Mouse (Mus musculus) mouse trophoblast stem cell (cell line): Measurements from ENCODE around the gene Cfap97.

ENCODE experiments used
- in situ Hi-C, 2 experiments: fragments of 300-500 bp; cut with MseI, MboI; formaldehyde crosslinking; loops; 2 replicates in 1 of 2; 3 replicates in 1 of 2; pipeline ENCODE4 v1.15.1; 2025

The Cfap97 gene

DNA sequence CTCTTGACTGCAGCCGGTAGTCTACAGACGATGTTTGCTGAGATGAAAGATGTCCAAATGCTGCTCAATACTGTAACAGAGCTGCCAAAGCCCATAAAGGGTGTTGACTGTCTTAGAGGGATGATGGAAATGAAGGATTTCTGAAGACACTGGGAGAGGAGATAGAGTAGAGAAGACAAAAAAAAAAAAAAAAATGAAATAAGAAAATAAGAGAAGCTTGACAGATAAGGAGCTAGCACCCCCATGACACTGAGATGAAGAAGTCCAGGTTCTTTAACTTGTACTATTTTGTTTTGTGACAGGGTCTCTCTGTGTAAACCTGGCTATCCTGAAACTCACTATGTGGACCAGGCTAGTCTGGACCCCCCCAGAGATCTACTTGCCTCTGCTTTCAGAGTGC lies 1.5 kb downstream of the Cfap97 start:
- in situ Hi-C loops = no loop called here

DNA sequence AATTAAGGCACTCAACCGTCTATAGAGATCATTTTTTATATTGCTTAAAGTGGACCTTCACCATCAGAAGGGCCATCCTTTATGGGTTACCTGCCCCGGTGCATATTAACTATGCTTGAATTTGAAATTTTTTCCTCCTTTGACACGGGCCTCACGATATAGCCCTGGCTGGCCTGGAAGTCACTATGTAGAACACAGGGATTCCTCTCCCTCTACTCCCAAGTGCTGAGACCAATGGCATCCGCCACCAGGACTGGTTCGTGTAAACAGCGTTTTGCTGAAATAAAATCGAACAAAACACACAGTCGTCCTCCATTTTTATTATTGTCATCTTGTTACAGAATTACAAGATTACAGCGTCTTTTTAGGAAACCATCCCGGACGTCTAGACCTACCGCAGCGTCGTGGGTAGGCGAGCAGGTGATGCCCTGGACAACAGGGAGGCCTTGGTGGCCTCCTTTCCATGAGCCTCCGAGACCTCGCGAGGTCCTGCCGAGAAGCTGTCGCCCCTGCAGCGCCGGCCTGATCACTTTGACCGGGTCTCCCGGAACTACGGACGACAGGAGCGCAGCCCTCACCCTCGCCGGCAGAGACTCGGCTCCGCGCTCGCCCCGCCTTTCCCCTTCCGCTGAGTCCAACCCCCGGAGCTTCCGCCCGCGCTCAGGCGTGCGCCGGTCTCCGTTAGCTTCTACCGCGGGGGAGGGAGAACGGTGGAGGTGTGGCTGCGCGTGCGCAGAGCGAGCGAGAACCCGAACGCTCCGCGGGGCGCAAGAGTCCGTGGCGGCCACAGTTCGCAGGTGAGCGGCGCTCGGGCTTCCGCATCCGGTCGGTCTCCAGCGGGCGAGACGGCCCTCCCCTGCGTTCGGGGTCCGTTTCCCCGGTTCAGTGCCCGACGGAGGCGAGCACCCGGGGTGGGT lies 11.6 kb downstream of the Cfap97 start:
- in situ Hi-C loops = no loop called here

DNA sequence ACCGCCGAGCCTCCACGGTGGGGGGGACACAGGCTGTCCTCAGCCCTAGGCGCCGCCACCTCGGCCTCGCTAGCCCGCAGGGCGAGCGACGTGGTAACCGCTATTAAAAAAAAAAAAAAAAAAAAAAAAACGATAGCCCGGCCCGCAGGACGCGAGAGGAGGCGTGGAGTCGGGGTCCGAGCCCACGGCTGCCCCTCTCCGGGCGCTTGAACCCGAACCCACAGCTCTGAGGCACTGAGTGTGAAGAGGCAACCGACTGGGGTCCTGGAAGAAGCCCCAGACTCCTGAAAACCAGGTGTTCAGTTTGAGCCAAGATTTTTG lies 12.3 kb downstream of the Cfap97 start:
- in situ Hi-C loops = no loop called here

DNA sequence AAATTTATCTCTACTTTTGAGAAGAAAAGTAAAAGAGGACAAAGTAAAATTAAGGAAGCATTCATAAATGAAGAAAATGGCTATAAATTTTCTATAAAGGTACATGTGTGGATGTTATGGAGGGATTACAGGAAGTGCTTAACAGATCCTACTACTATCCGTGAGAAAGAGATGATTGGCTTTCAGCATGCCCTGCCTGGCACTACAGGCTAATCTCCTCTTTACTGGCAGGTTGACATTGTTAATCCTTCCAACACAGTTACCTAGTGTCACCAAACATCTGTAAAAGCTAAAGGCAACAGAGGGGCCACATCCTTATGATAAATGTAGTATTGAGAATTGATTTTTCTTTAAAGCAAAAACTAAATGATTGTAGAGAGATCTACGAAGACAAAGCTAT lies 22.1 kb downstream of the Cfap97 start:
- in situ Hi-C loops = no loop called here

DNA sequence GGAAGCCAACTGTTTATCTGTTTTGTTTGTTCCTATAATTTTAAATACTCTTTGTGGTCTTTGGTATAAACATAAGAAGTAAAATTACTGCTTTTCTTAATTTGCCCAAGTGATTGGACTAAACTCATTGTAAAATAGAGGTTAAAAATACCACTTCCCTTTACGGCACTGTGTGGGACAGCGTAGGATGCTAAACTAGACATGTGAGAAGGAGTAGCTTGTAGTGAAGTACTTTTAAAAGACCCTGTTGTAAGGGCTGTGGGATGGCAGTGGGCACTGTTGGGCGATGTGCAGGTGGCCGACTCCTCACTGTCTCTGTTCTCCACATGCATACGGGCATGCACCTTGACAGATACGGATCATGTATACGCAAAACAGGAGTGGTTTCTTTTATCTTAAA lies 28.6 kb downstream of the Cfap97 start:
- in situ Hi-C loops = no loop called here

DNA sequence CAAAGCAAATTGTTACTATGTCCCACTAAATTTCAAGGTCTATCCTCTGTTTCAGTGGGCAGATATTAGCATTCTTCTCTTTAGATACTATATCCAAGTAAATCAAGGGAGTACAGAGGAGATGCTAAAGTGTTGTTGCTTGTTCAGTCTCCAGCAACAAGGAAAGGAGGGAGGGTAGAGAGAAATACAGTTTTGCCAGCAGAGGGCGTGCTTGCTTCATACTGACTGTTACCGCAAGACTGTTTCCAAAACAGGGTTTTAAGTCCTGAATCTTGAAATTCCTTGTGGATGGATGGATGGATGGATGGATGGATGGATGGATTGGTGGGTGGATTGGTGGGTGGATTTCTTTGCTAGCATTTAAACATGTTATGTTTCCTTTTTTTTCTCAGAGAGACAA lies 33.8 kb downstream of the Cfap97 start:
- in situ Hi-C loops = loop anchor here in 1 of 2 experiments (5.0 kb wide), 1 partner anchor 52 kb away; no protein-coding TSS in a partner anchor

DNA sequence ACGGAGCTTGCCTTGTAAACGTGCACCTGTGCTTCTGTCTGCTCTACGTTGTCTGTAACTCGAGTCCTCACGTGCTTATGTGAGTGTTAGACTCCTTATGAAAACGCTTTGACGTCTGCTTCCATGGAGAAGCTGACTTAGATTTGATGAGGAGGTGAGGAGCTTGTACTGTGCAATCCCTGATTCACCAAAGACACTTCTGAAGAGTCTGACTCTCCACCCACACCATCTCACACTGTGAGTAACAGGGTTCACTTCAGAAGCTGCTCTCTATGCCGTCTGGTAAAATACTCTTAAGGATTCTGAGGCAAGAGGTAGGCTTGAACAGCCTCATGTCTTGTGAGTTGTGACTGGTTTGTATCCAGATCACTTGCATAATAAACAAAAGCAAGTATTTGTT lies 41.5 kb downstream of the Cfap97 start:
- in situ Hi-C loops = no loop called here

DNA sequence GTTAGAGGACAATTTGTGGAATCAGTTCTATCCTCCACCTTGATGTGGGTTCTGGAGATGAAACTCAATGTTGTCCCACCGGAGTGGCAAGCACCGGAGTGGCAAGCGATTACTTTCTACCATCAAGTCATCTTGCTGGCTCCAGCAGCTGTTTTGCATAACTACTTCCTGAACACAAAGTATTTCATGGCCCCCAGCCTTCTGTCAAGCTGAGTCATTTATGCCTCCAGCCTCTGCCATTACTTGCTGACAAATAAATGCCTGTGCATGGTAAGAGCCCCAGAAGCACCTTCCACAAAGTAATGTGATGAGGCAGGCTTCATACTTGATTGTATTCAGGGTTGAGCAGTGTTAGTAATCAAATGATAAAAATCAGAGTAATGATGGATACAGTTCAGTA lies 45.3 kb downstream of the Cfap97 start:
- in situ Hi-C loops = no loop called here

DNA sequence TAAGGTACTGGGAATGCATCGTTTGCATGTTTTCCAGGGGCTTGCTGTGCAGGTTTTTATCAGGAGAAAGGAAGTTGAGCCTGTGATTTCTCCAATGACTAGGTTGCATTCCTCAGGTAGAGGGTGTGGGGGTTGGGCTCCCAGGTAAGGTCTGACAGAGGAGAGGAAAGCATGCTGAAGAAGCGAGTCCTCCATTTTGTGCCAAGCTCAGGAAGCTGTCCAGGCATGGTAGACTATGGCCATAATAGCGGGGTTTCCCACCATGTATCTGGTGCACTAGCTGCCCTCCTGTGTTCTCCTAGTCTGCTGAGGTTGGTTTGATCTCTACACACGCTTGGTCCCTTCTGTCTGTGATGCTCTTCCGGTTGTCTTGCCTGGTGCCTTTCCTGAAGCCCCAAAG lies 46.1 kb downstream of the Cfap97 start:
- in situ Hi-C loops = no loop called here

DNA sequence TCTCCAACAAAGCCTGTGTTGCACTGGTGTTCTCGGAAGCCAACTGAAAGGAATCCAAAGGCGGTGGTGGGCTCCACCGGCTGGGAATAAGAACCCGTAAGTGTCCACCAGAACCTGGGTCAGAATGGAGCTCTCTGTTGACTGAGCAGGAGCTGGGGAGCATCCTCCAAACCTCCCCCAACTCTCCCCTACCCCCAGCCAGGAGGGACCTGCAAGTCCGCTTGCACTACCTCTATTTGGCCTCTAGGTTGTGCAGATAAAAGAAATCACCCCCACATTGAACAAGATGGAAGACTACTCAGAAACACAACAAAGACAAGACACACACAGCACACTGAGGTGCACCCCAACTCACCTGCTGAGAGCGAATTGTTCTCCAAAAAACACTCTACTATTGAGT lies 50.8 kb downstream of the Cfap97 start:
- in situ Hi-C loops = no loop called here

DNA sequence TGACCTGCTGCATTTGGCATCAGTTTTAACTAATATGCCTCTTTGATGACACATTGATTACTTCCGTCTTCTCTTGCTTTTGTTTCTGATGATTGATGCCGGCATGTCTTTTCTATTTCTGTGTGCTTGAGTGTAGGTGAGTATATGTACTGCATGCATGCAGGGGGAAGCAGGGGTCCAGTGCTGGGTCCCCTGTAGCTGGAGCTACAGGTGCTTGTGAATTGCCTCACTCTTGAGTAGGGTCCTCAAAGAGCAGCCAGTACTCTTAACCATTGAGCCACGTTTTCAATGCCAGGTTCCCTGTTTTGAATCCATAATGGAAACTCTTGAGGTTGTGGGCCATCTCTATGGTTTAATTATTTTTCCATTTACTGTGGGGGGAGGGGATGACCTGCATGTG lies 52.7 kb downstream of the Cfap97 start:
- in situ Hi-C loops = no loop called here

DNA sequence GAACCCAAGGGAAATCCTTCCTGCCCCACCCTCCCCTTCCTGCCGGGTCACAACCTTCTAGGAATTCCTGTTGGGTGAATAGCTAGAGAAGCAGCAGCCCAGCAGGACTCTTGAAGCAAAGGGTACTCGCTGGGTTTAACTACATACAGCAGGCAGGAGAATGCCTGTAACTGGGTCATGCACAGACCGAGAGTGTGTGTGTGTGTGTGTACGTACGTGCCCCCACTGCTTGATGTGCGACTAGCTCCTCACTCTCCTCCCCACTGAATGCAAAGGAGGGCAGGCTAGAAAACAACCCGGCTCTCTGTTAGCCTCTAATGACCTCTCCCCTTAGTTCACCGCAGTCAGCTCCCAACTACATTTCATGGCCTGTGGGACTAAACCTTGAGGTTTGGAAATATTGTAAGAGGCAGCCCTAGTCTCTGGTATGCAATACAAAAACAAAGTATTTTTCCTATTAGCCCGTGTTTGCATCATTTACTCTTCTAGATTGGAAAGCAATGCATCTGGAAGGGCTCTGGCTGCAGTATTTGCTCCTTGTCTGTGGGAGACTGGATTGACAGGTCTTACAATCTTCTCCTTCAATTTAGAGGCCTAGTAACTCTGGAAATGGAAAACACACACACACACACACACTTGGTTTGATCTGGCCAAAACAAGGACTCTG lies 53.5 kb downstream of the Cfap97 start:
- in situ Hi-C loops = no loop called here

DNA sequence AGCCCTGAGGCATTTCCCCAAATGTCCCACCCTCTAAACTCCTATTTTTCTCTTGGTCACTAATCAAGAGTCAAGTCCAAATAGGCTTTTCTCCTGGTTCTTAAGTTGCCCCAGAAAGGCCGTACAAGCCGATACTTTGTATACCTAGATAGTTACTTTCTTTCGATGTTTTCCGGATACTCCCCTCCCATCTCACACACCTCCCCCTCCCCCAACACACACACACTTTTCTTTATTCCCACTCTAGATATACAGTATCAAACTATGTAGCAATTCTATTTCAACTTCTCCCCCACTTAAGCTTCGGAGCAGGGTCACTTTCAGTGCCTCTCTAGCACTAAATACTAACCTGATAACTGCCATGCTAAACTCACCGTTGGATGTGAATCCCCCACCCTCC lies 54.5 kb downstream of the Cfap97 start:
- in situ Hi-C loops = no loop called here

DNA sequence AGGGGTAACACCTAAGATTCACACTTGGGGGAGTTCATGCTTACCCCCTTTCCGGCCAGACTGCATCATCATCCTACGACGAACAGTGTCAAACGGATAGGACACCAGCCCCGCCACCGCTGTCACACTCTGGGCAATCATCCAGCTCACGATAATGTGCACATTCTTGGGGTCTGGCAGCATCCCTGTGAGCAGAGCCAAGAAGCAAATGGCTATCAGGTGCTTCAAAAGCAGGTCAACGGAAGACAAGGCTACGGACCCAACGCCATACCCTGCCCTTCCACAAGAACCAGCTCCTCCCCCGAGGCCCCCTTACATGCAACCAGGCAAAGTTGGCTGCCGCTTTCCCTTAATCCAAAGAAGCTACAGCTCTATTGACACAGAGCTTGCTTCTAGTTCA lies 56.8 kb downstream of the Cfap97 start:
- in situ Hi-C loops = no loop called here

DNA sequence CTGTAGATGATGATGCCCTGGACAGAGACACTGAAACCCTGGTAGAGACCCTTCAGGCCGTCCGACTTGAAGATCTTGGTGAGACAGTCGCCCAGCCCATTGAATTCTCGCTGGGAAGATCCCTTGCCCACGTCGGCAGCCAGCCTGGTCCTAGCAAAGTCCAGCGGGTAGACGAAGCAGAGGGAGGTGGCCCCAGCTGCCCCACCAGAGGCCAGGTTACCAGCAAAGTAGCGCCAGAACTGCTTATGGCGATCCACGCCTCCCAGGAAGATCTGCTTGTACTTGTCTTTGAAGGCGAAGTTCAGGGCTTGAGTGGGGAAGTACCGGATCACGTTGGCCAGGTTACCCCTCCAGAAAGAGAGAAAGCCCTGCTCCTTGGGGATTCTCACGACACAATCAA lies 57.5 kb downstream of the Cfap97 start:
- in situ Hi-C loops = no loop called here

DNA sequence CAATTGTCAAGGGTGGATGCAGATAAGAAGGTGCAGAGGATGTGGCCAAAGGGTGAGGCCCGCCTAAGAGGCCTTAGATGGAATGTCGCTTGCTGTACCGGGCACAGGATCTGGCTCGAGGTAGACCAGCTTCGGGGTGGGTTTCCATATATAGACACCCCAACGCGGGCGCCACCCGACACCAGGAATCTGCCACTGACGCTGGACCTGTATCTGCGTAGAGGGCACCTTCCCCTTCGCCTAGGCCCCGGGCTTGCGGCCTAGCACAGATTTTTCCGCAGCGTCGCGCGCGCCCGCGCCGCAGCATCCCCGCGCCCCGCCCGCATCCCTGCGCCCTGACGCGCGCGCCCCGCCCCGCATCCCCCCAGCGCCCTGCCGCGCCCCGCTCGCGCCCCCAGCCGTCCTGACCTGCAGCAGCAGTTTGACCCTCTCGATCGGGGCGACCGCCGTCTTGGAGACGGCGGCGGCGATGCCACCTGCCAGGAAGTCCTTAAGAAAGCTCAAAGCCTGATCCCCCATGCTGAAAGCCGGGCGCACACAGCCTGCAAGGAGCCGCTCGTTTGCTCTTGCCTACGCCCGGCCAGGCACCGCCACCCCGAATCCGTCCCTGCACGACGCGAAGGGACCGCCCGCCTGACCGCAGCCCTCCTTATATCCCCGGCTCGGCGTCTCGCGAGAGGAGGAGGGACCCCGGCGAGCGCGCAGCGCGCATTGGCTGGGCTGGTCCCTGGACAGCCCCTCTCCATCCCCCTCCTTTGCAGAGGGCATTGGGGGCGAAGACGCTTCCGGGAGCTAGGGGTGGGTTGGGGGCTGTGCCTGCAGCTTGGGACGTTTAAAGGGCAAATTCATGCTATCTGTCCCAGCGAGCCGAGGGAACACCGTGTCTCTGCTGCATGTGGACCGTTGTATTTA lies 59.1 kb downstream of the Cfap97 start, which contains the start of gene Slc25a4:
Gene Slc25a4 (minus strand): TSS at position 881 of the 912 bp plus-strand sequence.
- in situ Hi-C loops = no loop called here

DNA sequence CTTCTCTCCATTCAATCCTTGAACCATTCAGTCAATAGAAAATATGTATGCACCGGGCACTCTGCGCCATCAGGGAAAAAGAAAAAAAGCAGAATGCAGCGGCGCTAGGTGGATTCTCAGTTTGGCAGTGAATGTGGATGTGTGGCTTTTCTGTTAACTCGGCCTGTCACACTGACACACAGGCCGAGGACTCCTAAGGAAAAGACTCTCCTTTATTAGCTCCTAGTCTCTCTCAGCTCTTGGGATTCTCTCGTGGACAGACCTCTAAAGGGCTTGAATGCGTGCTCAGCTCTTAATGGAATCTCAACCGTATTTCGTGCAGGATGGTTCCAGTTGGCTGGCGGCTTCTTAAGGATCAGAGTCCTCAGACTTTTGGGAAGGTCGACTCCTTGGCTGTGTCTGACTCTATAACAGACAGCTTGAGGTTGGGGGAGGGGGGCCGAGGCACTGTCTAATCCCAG lies 60.1 kb downstream of the Cfap97 start:
- in situ Hi-C loops = no loop called here

DNA sequence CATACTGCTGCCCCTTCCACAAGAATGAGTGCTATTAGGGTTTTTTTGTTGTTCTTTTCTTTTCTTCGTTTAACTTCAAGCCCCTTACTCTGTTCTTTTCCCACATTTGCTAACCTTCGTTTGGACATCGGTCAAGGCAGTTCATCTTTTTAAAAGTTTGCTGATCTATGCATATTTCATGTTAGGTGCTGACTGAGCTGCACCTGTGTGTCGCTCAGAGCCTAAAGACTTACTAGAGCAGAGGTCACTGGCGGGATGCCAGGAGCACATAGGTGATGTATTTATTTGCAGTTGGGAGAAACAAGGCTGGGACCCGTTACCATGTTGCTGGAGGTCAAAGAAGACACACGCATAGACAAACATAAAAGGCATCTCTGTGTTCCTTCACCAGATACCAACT lies 60.6 kb downstream of the Cfap97 start:
- in situ Hi-C loops = no loop called here

DNA sequence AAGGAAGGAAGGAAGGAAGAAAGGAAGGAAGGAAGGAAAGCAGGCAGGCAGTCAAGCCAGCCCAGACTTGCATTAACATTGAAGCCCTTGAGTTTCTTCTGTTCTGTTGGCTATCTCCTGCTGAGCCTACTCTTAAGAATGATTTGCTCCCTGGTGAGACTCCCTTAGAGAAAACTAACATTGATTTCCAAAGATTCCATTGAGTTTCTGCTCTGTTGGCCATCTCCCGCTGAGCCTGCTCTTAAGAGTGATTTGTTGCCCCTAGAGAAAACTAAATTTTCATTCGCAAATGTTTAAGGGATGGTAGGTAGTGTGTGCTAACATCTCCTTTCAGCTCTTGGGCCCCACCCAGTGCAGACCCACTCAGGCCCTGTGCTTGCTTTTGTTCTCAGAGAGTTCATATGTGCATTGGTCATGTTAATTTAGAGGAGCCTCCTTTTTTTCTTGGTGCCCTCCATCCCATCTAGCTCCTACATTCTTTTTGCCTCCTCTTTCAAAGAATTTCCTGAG lies 62.5 kb downstream of the Cfap97 start:
- in situ Hi-C loops = no loop called here

DNA sequence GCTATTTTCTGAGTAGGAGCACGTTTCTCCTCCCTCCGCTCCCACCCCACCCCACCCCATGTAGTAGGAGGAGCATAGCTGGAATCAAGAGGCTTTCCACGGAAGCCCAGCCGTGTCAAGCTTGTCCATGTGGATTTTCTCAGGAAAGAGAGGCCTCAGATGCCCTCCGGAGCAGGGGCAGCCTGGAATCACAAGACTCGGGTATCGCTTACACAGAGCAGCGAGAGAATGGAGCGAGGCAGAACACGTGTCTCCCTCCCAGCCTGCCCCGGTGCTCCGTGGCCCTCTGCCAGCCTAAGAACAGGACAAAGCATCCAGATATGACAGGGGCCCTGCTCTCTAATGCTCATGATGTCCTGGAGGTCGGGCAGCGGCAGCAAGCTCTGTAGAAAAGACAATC lies 65.3 kb downstream of the Cfap97 start:
- in situ Hi-C loops = no loop called here

DNA sequence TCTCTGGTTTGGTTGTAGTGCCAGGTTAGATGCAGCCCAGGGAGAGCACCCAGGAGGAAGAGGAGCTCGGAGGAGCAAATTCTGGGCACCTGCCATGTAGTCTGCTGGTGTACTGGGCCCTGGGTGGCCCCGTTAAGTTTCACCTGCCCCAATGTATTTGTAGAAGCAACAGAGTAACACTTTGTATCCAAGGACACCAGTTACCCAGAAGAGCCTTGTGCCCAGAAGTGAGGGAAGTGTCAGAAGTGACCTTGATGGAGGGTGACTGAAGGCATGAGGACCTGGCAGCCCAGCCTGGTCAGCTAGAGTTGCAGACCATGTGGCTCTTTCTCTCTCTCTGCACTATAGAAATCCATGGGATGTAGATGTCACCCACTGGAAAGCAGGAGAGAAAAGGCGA lies 69.0 kb downstream of the Cfap97 start:
- in situ Hi-C loops = no loop called here

DNA sequence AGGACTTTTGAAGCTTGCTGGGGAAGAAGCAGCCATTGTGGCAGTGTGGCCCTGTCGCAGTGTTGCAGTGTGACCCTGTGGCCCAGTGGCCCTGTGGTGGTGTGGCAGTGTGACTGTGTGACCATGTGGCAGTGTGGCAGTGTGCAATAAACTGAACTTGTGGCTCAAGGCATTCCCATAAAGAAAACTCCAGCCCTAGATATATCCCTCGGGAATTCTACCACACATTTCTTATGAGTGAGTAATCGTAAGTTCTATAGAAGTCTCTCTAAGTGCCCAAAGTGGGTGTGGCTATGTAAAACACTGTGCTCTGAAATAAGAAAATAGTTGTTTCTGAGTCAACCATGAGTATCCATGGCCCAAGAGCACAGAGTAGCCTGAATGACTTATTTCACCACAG lies 73.9 kb downstream of the Cfap97 start:
- in situ Hi-C loops = no loop called here
